8 mouse cellular contexts compared by ENCODE assay signal in the genomic region with DNA sequence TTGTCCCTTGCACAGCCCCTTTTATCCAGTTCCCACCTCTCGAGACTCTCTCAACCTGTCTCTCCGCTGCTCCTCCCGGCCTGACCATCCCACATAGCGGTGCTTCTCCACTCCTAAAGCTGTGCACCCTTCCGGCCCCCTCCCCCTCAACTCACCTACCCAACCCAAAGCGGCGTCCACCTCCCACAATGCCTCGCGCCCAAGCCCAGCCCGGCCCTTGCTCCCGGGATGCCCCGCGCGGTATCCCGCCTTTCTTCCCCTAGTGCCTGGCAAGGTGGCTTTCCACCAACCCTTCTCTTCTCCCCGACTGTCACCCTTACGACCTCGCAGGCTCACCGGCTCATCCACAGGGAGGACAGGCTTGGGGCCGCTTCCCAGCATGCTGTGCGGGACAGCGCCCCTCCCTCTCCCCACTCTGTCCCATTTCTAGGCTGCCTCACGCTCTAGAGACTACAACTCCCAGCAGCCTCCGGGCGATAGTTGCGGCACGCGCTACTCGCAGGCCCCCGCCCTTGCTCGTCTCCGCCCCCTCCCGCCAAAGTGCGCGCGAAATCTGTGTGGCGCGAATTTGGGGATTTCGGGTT. TPM values are rescaled to one million over a fixed set of nuclear protein-coding genes. Genes with fewer than 3 reads are reported as not detected.
A peak's percentile ranks its signal among the peaks of the same experiment; 100 is the strongest.
DNase-seq lines count a peak whose midpoint lies in the region; ATAC-seq lines count a peak whose summit lies in the region.

A gene (minus strand): TSS at position 414 of the 584 bp plus-strand sequence.

- peaks cover 4% of the 10 kb centered on the region; the same call in 1 of the 2 replicates for H3K4me1 ChIP-seq in forebrain, embryonic 14.5 days (ENCODE audit: control insufficient read depth, insufficient read depth, low read length)
- H3K4me1 ChIP-seq in neural tube, embryonic 15.5 days, result peaks cover 8% of the 10 kb centered on the region; the same call in 1 of the 2 replicates

- no peaks in the 10 kb centered on the region for H3K9me3 ChIP-seq in forebrain, embryonic 14.5 days (replicated peaks; ENCODE audit: control insufficient read depth, low read length)
- no peaks in the 10 kb centered on the region for H3K9me3 ChIP-seq in neural tube, embryonic 15.5 days (replicated peaks)

- H3K27ac ChIP-seq in forebrain, embryonic 14.5 days (ENCODE audit: low read depth, low read length), result peak within 1 kb of the TSS; percentile 81
- peak within 1 kb of the TSS; percentile 95 for H3K27ac ChIP-seq in neural tube, embryonic 15.5 days (replicated peaks)

- peak; percentile 99 for ATAC-seq in forebrain, embryonic 14.5 days
- peak; percentile 99 for ATAC-seq in neural tube, embryonic 15.5 days (ENCODE audit: low FRiP score)

- H3K4me2 ChIP-seq in forebrain, embryonic 14.5 days (ENCODE audit: low read length), result peak within 1 kb of the TSS; percentile 53
- peak within 1 kb of the TSS; percentile 67 for H3K4me2 ChIP-seq in neural tube, embryonic 15.5 days

- intact Hi-C loops in heart, postnatal 14 days (cut with DNase I), result loop anchor here (5.0 kb wide), 1 partner anchor 226 kb away; a partner anchor contains a TSS

- H3K9ac ChIP-seq in forebrain, embryonic 14.5 days (ENCODE audit: low read length), result peak within 1 kb of the TSS; percentile 69
- H3K9ac ChIP-seq in neural tube, embryonic 15.5 days (replicated peaks), result peak within 1 kb of the TSS; percentile 75

- WGBS in forebrain, embryonic 14.5 days, result under 1% methylated on average over 39 of the region's 39 CpGs
- WGBS in neural tube, embryonic 15.5 days, result under 1% methylated on average over 38 of the region's 39 CpGs

- peak within 1 kb of the TSS; percentile 55 for H3K4me3 ChIP-seq in forebrain, embryonic 14.5 days (ENCODE audit: low read depth, low read length)
- H3K4me3 ChIP-seq in neural tube, embryonic 15.5 days (replicated peaks), result peak within 1 kb of the TSS; percentile 78

- H3K36me3 ChIP-seq in forebrain, embryonic 14.5 days (ENCODE audit: control insufficient read depth, insufficient read depth, low read length), result peaks cover 39% of the 10 kb centered on the region
- H3K36me3 ChIP-seq in neural tube, embryonic 15.5 days, result peaks cover 40% of the 10 kb centered on the region

- DNase-seq in ES-CJ7 (ENCODE audit: low read depth, low spot score), result peak; percentile 96
- DNase-seq in cerebellum, adult 11 months, result peak; percentile 90
- peak; percentile 98 for DNase-seq in forebrain, embryonic 14.5 days (ENCODE audit: low spot score)
- peak; percentile 88 to 94 for DNase-seq in heart, postnatal 14 days
- peak; percentile 92 for DNase-seq in layer of hippocampus, adult 11-12 months (ENCODE audit: low spot score)
- peak; percentile 92 to 94 for DNase-seq in lung, adult 18-20 months
- peak; percentile 93 for DNase-seq in testis, postnatal 14 days (ENCODE audit: low spot score)

- no peaks in the 10 kb centered on the region for H3K27me3 ChIP-seq in forebrain, embryonic 14.5 days (replicated peaks; ENCODE audit: control insufficient read depth, insufficient read depth, low read length)
- no peaks in the 10 kb centered on the region for H3K27me3 ChIP-seq in neural tube, embryonic 15.5 days (replicated peaks)

RNA-seq across cellular contexts. Expression of the gene that starts here (rescaled TPM):
- polyA plus RNA-seq in forebrain, embryonic 14.5 days (2014; fragmentation: Nextera tagmentation; extraction: Ambion mirVana), result 7.1 and 9.0 TPM in 2 replicates
- total RNA-seq in heart, postnatal 14 days (2021), result 1 to 10 TPM; 5.9 to 6.4 TPM
- 9.4 and 9.6 TPM in 2 replicates for polyA plus RNA-seq in neural tube, embryonic 15.5 days (2015; fragmentation: Nextera tagmentation; extraction: Ambion mirVana)

Comparison
In these comparisons a context has a peak if more than half of its experiments do, and no peak if none do; other contexts are left out.
1. Peak in every context shown above with its lines: DNase-seq, ATAC-seq, H3K4me3 ChIP-seq and H3K27ac ChIP-seq.